Mouse (Mus musculus): ENCODE data around the gene Wfdc21. TPM values are rescaled to one million over a fixed set of nuclear protein-coding genes. Genes with fewer than 3 reads are reported as not detected.

The Wfdc21 gene
- polyA plus RNA-seq, 1 experiment: not detected

GRCm38 (mm10) chr11:83786835-83787234 is 40.1 kb downstream of the Wfdc21 start:
- Histone ChIP-seq H3K4me3 (no peak overlapping the region), H3K27me3 (ENCODE audit: control insufficient read depth, insufficient read depth, insufficient read length) (no peaks in the 10 kb centered on the region), H3K79me2 (ENCODE audit: control insufficient read depth, insufficient read depth) (no peaks in the 10 kb centered on the region), H3K36me3 (ENCODE audit: control insufficient read depth, insufficient read depth) (peaks cover 12% of the 10 kb centered on the region), H3ac (ENCODE audit: control insufficient read depth, insufficient read length) (no peak overlapping the region), H3K4me2 (ENCODE audit: low read depth) (no peak overlapping the region)
- no peak for TF ChIP-seq MAX (IDR thresholded peaks at IDR 0.05; ENCODE audit: low read depth)
- no peak for TF ChIP-seq POLR2A (IDR thresholded peaks at IDR 0.05; ENCODE audit: insufficient read length, low read depth)
- TF ChIP-seq MYOD1 (IDR thresholded peaks at IDR 0.05; ENCODE audit: control insufficient read depth in 1 of 3, insufficient read length in 2 of 3, low read depth in 2 of 3): no peak
- TF ChIP-seq TCF12 (IDR thresholded peaks at IDR 0.05; ENCODE audit: insufficient read depth, poor library complexity, severe bottlenecking): no peak
- no peak for TF ChIP-seq TCF3 (IDR thresholded peaks at IDR 0.05; ENCODE audit: insufficient read length, low read depth)
- TF ChIP-seq USF1 (IDR thresholded peaks at IDR 0.05; ENCODE audit: low read depth): no peak
- TF ChIP-seq CEBPB (IDR thresholded peaks at IDR 0.05; ENCODE audit: insufficient read depth, poor library complexity, severe bottlenecking): no peak

DNA sequence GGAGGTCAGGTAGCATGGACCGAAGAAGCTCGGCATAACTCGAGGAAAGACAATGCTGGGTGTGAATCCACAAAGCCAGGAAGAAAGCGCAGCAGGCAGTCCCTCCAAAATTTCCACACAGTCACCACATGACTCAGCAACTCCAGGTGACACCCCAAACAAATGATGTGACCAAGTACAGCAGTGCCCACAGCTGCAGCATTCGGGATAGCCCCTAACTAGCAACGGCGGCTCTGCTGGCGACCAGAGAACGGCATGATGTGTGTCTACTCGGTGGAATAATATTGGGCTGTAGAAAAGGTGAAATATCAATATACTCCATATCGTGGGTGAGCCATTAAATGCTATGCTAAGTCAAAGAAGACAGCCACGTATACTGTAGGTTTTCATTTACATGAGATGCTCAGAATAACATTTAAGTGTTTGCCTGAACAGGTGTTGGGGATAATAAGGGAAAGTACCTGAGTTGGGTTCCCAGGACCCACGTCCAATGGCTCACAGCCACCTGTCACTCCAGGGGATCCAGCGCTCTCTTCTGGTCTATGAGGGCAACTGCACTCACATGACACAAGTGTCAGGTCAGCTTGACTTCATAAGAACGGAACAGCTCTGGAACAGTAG is 40.8 kb downstream of the Wfdc21 start:
- Histone ChIP-seq H3ac (ENCODE audit: control insufficient read depth, insufficient read length) (no peak overlapping the region), H3K27me3 (ENCODE audit: control insufficient read depth, insufficient read depth, insufficient read length) (no peaks in the 10 kb centered on the region), H3K4me3 (no peak overlapping the region), H3K36me3 (ENCODE audit: control insufficient read depth, insufficient read depth) (peaks cover 10% of the 10 kb centered on the region), H3K79me2 (ENCODE audit: control insufficient read depth, insufficient read depth) (no peaks in the 10 kb centered on the region), H3K4me2 (ENCODE audit: low read depth) (no peak overlapping the region)
- no peak for TF ChIP-seq USF1 (IDR thresholded peaks at IDR 0.05; ENCODE audit: low read depth)
- TF ChIP-seq TCF3 (IDR thresholded peaks at IDR 0.05; ENCODE audit: insufficient read length, low read depth): no peak
- no peak for TF ChIP-seq CEBPB (IDR thresholded peaks at IDR 0.05; ENCODE audit: insufficient read depth, poor library complexity, severe bottlenecking)
- no peak for TF ChIP-seq TCF12 (IDR thresholded peaks at IDR 0.05; ENCODE audit: insufficient read depth, poor library complexity, severe bottlenecking)

- Histone ChIP-seq H3K36me3 (ENCODE audit: control insufficient read depth, insufficient read depth) (peaks cover 1% of the 10 kb centered on the region), H3K4me2 (ENCODE audit: low read depth) (no peak overlapping the region), H3K79me2 (ENCODE audit: control insufficient read depth, insufficient read depth) (no peaks in the 10 kb centered on the region), H3K4me3 (no peak overlapping the region), H3ac (ENCODE audit: control insufficient read depth, insufficient read length) (no peak overlapping the region), H3K27me3 (ENCODE audit: control insufficient read depth, insufficient read depth, insufficient read length) (no peaks in the 10 kb centered on the region)
- no peak for TF ChIP-seq TCF12 (IDR thresholded peaks at IDR 0.05; ENCODE audit: insufficient read depth, poor library complexity, severe bottlenecking)
- no peak for TF ChIP-seq TCF3 (IDR thresholded peaks at IDR 0.05; ENCODE audit: insufficient read length, low read depth)
- no peak for TF ChIP-seq CEBPB (IDR thresholded peaks at IDR 0.05; ENCODE audit: insufficient read depth, poor library complexity, severe bottlenecking)
- TF ChIP-seq USF1 (IDR thresholded peaks at IDR 0.05; ENCODE audit: low read depth): no peak
- TF ChIP-seq MYOG (IDR thresholded peaks at IDR 0.05; ENCODE audit: control insufficient read depth in 1 of 3, insufficient read depth in 1 of 3, insufficient read length in 2 of 3, low read depth in 2 of 3): no peak
- TF ChIP-seq MAX (IDR thresholded peaks at IDR 0.05; ENCODE audit: low read depth): no peak
- no peak for TF ChIP-seq MYOD1 (IDR thresholded peaks at IDR 0.05; ENCODE audit: control insufficient read depth in 1 of 3, insufficient read length in 2 of 3, low read depth in 2 of 3)
- TF ChIP-seq SRF (IDR thresholded peaks at IDR 0.05; ENCODE audit: control insufficient read depth, insufficient read length, low read depth): no peak
- TF ChIP-seq POLR2A (IDR thresholded peaks at IDR 0.05; ENCODE audit: insufficient read length, low read depth): no peak
- no peak for TF ChIP-seq E2F4 (IDR thresholded peaks at IDR 0.05; ENCODE audit: insufficient read depth)
- no peak for TF ChIP-seq REST (IDR thresholded peaks at IDR 0.05; ENCODE audit: insufficient read depth, insufficient read length)
- no peak for TF ChIP-seq POLR2AphosphoS2 (IDR thresholded peaks at IDR 0.05; ENCODE audit: insufficient read length, low read depth)
Observed at GRCm38 (mm10) chr11:83788331-83788730, 41.6 kb downstream of the Wfdc21 start.

GRCm38 (mm10) chr11:83789259-83789658 is 42.5 kb downstream of the Wfdc21 start:
- no peaks in the 10 kb centered on the region for H3K79me2 ChIP-seq (ENCODE audit: control insufficient read depth, insufficient read depth)
- peak overlapping the region; percentile 76 for H3K4me2 ChIP-seq (ENCODE audit: low read depth)
- H3K27me3 ChIP-seq (ENCODE audit: control insufficient read depth, insufficient read depth, insufficient read length): no peaks in the 10 kb centered on the region
- peak; percentile 94 for TF ChIP-seq CEBPB (IDR thresholded peaks at IDR 0.05; ENCODE audit: insufficient read depth, poor library complexity, severe bottlenecking)
- TF ChIP-seq POLR2A (IDR thresholded peaks at IDR 0.05; ENCODE audit: insufficient read length, low read depth): peak; percentile 54
- no peak for TF ChIP-seq TCF12 (IDR thresholded peaks at IDR 0.05; ENCODE audit: insufficient read depth, poor library complexity, severe bottlenecking)
- no peak for TF ChIP-seq E2F4 (IDR thresholded peaks at IDR 0.05; ENCODE audit: insufficient read depth)
- no peaks in the 10 kb centered on the region for H3K36me3 ChIP-seq (ENCODE audit: control insufficient read depth, insufficient read depth)
- no peak overlapping the region for H3K4me3 ChIP-seq
- no peak overlapping the region for H3ac ChIP-seq (ENCODE audit: control insufficient read depth, insufficient read length)

DNA sequence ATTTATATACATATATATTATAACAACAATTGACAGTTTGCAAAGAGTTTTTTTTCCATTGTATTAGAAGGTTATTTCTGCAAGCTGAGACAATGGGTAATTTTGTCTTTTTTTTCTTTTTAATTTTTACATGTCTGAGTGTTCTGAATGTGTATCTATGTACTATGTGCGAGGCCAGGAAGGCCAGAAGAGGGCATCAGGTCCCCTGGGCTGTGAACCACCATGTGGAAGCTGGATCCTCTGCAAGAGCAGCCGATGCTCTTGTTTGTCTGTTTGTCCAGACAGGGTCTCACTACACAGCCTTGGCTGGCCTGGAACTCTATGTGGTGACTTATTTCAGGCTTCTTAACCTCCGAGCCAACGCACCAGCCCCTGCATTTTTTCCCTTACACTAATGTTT is 44.4 kb downstream of the Wfdc21 start:
- TF ChIP-seq MYOD1 (IDR thresholded peaks at IDR 0.05; ENCODE audit: control insufficient read depth in 1 of 3, insufficient read length in 2 of 3, low read depth in 2 of 3): no peak
- TF ChIP-seq SRF (IDR thresholded peaks at IDR 0.05; ENCODE audit: control insufficient read depth, insufficient read length, low read depth): no peak
- TF ChIP-seq TCF3 (IDR thresholded peaks at IDR 0.05; ENCODE audit: insufficient read length, low read depth): no peak
- Histone ChIP-seq H3K4me2 (ENCODE audit: low read depth) (no peak overlapping the region), H3K4me3 (no peak overlapping the region), H3K79me2 (ENCODE audit: control insufficient read depth, insufficient read depth) (no peaks in the 10 kb centered on the region), H3ac (ENCODE audit: control insufficient read depth, insufficient read length) (no peak overlapping the region), H3K36me3 (ENCODE audit: control insufficient read depth, insufficient read depth) (no peaks in the 10 kb centered on the region), H3K27me3 (ENCODE audit: control insufficient read depth, insufficient read depth, insufficient read length) (peaks cover 4% of the 10 kb centered on the region)
